Mouse (Mus musculus) forelimb bud, embryonic 11.5 days (tissue): Measurements from ENCODE around the gene Klhl11.

Experiments
- DNase-seq: peaks from one replicate; pipeline ENCODE4 v3.0.0-alpha.2; 2012; ENCODE audit warnings: low read depth, low spot score

Gene Klhl11

DNA sequence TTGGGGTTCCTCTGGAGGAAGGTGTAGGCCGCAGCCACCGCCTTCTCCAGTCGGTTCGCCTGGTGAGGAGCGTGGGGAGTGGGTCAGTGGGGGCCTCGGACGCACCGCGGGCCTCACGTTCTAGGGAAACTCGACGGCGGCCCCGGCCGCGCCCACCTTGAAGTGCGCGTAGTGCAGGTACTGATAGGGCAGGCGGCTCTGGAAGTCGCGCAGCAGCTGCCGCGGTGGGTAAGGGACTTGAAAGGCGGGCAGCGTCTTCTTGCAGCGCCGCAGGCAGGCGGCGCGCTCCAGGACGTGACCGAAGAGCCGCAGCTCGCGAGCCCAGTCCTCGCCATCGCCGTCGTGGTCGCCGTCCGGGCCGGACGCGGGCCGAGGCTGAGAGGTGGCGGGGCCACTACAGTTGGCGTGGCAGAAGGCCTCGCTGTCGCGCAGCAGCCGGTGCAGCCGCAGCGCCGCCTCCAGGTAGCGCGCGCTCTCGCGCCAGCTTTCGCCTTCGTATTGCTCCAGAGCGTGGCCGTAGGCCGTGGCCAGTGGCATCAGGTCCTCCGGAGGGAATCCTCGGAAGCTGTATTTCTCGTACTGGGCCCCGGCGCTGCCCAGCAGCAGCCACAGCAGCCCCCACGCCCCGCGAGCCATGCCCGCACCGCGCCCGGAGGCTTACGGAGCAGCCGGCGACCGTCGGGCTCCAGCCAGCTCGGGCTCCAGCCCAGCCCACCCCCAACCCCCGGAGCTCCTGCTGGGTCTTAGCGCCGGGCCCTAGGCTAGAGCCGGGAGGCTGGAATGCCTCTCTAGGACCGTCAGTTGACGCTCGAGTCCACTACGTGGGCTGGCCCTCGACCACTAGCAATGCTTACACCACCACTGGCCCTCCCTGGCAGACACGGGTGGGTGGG, 58.3 kb downstream of the Klhl11 start, which contains the start of gene P3h4:
P3h4 (minus strand) TSS at position 816 of the 893 bp plus-strand sequence.
- peak; percentile 92 for DNase-seq

DNA sequence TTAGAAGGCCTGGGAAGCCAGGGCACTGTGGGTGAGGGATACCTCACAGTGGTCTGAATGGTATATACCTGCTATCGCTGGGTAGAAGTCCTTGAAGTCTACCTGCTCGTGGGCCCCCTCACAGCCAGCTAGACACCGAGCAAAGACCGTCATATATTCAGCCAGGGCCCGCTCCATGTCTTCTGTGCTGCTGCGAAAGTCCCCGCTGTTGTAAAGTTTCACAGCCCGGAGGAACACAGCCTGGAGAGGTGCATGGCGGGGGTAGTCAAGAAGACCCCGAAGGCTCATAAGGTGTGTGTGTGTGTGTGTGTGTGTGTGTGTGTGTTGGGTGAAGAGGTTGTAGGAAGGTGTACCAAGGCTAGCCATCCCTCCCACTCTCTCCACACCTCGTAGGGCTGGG, 59.0 kb downstream of the Klhl11 start:
- DNase-seq = no peak
